Mouse (Mus musculus) liver, embryonic 12.5 days (tissue): ENCODE measurements around the gene C530008M17Rik. TPM values are rescaled to one million over a fixed set of nuclear protein-coding genes. Genes with fewer than 3 reads are reported as not detected.
A peak's percentile ranks its signal among the peaks of the same experiment; 100 is the strongest.

Source experiments
- ATAC-seq: fragments of 200-750 bp; cut with Nextera tagmentation; 2 replicates; pipeline ENCODE4 v1.8.0; 2017; ENCODE audit warnings: moderate number of reproducible peaks, mild to moderate bottlenecking, moderate library complexity
- H3K27ac ChIP-seq: fragments of 300-500 bp; sonication (generic); 2 replicates; pipeline ENCODE4 v1.5.1; 2016; ENCODE audit warnings: mild to moderate bottlenecking
- H3K27me3 ChIP-seq: fragments of 300-500 bp; sonication (generic); replicated peaks from 2 replicates; pipeline ENCODE4 v1.6.1; 2016; ENCODE audit warnings: mild to moderate bottlenecking, moderate library complexity
- H3K36me3 ChIP-seq: fragments of 300-500 bp; sonication (generic); 2 replicates; pipeline ENCODE4 v1.6.1; 2016; ENCODE audit warnings: mild to moderate bottlenecking, moderate library complexity
- H3K4me1 ChIP-seq: fragments of 300-500 bp; sonication (generic); 2 replicates; pipeline ENCODE4 v1.6.1; 2016
- H3K4me2 ChIP-seq: fragments of 300-500 bp; sonication (generic); 2 replicates; pipeline ENCODE4 v1.6.1; 2016; ENCODE audit warnings: mild to moderate bottlenecking, moderate library complexity
- H3K4me3 ChIP-seq: fragments of 300-500 bp; sonication (generic); 2 replicates; pipeline ENCODE4 v1.5.1; 2016; ENCODE audit warnings: mild to moderate bottlenecking, moderate library complexity
- H3K9ac ChIP-seq: fragments of 300-500 bp; sonication (generic); 2 replicates; pipeline ENCODE4 v1.6.1; 2016; ENCODE audit warnings: mild to moderate bottlenecking, moderate library complexity
- H3K9me3 ChIP-seq: fragments of 300-500 bp; sonication (generic); replicated peaks from 2 replicates; pipeline ENCODE4 v1.6.1; 2016; ENCODE audit warnings: mild to moderate bottlenecking, moderate library complexity
- WGBS: fragments of 180-500 bp; shearing (Covaris S2); methylation state at CpG from one replicate; pipeline ENCODE4 v1.1.7; 2016; ENCODE audit not compliant: insufficient replicate concordance; 5-methylcytosine and 5-hydroxymethylcytosine counted together
- polyA plus RNA-seq: library from polyadenylated mRNA; unstranded; fragments of >200 nt; fragmentation: Nextera tagmentation; extraction: Ambion mirVana; gene quantifications from 2 replicates; pipeline ENCODE4 v1.2.1, GENCODE M21; 2016

C530008M17Rik gene
- polyA plus RNA-seq: 12.2 and 13.9 TPM in 2 replicates

GRCm38 (mm10) chr5:76656212-76656611, at the start of gene C530008M17Rik:
Gene C530008M17Rik, plus strand, starts transcription at chr5:76656512.
- peak within 1 kb of the TSS; percentile 97 for H3K4me2 ChIP-seq
- peak within 1 kb of the TSS; percentile 90 for H3K27ac ChIP-seq
- no peaks in the 10 kb centered on the region for H3K27me3 ChIP-seq
- 88% methylated on average over 2 of the region's 2 CpGs for WGBS
- ATAC-seq: no peak
- no peaks in the 10 kb centered on the region for H3K9me3 ChIP-seq
- H3K9ac ChIP-seq: peak within 1 kb of the TSS; percentile 93
- H3K4me1 ChIP-seq: peaks cover 41% of the 10 kb centered on the region
- peak within 1 kb of the TSS; percentile 83 for H3K4me3 ChIP-seq
- H3K36me3 ChIP-seq: no peaks in the 10 kb centered on the region

GRCm38 (mm10) chr5:76609702-76610370, 46.5 kb upstream of the C530008M17Rik start:
- no peak for ATAC-seq
- WGBS: 82% methylated on average over 8 of the region's 8 CpGs
- Histone ChIP-seq H3K4me3 (no peak overlapping the region), H3K27me3 (no peaks in the 10 kb centered on the region), H3K27ac (no peak overlapping the region), H3K9me3 (no peaks in the 10 kb centered on the region), H3K36me3 (peaks cover 94% of the 10 kb centered on the region), H3K4me1 (no peaks in the 10 kb centered on the region), H3K4me2 (no peak overlapping the region), H3K9ac (no peak overlapping the region)

GRCm38 (mm10) chr5:76612867-76613499, 43.3 kb upstream of the C530008M17Rik start:
- H3K4me3 ChIP-seq: no peak overlapping the region
- no peak overlapping the region for H3K4me2 ChIP-seq
- H3K27ac ChIP-seq: no peak overlapping the region
- H3K27me3 ChIP-seq: no peaks in the 10 kb centered on the region
- ATAC-seq: no peak
- H3K36me3 ChIP-seq: peaks cover 90% of the 10 kb centered on the region
- no peaks in the 10 kb centered on the region for H3K9me3 ChIP-seq
- H3K4me1 ChIP-seq: no peaks in the 10 kb centered on the region
- 77% methylated on average over 6 of the region's 6 CpGs for WGBS
- no peak overlapping the region for H3K9ac ChIP-seq

- WGBS: 88% methylated on average over 8 of the region's 8 CpGs
- Histone ChIP-seq H3K4me3 (no peak overlapping the region), H3K4me2 (no peak overlapping the region), H3K9me3 (no peaks in the 10 kb centered on the region), H3K27me3 (no peaks in the 10 kb centered on the region), H3K36me3 (peaks cover 92% of the 10 kb centered on the region), H3K9ac (no peak overlapping the region), H3K4me1 (no peaks in the 10 kb centered on the region), H3K27ac (no peak overlapping the region)
- ATAC-seq: no peak
Observed at GRCm38 (mm10) chr5:76615276-76615675, 41.0 kb upstream of the C530008M17Rik start.

GRCm38 (mm10) chr5:76616196-76616747, 40.0 kb upstream of the C530008M17Rik start:
- Histone ChIP-seq H3K4me3 (no peak overlapping the region), H3K27ac (no peak overlapping the region), H3K27me3 (no peaks in the 10 kb centered on the region), H3K9ac (no peak overlapping the region), H3K36me3 (peaks cover 84% of the 10 kb centered on the region), H3K9me3 (no peaks in the 10 kb centered on the region), H3K4me2 (no peak overlapping the region), H3K4me1 (no peaks in the 10 kb centered on the region)
- 95% methylated on average over 2 of the region's 2 CpGs for WGBS
- no peak for ATAC-seq

GRCm38 (mm10) chr5:76618750-76619149, 37.6 kb upstream of the C530008M17Rik start:
- H3K9me3 ChIP-seq: no peaks in the 10 kb centered on the region
- no peaks in the 10 kb centered on the region for H3K27me3 ChIP-seq
- WGBS: 81% methylated on average over 7 of the region's 7 CpGs
- no peak overlapping the region for H3K9ac ChIP-seq
- no peak overlapping the region for H3K27ac ChIP-seq
- no peaks in the 10 kb centered on the region for H3K4me1 ChIP-seq
- peaks cover 79% of the 10 kb centered on the region for H3K36me3 ChIP-seq
- no peak overlapping the region for H3K4me3 ChIP-seq
- no peak for ATAC-seq
- no peak overlapping the region for H3K4me2 ChIP-seq

- no peak overlapping the region for H3K4me2 ChIP-seq
- H3K9me3 ChIP-seq: no peaks in the 10 kb centered on the region
- no peak overlapping the region for H3K27ac ChIP-seq
- H3K4me1 ChIP-seq: peaks cover 25% of the 10 kb centered on the region
- H3K27me3 ChIP-seq: no peaks in the 10 kb centered on the region
- H3K9ac ChIP-seq: no peak overlapping the region
- no peak overlapping the region for H3K4me3 ChIP-seq
- peaks cover 55% of the 10 kb centered on the region for H3K36me3 ChIP-seq
- ATAC-seq: no peak
- 90% methylated on average over 9 of the region's 9 CpGs for WGBS
Observed at GRCm38 (mm10) chr5:76623759-76624158, 32.6 kb upstream of the C530008M17Rik start.

GRCm38 (mm10) chr5:76627770-76628169, 28.5 kb upstream of the C530008M17Rik start:
- H3K4me3 ChIP-seq: no peak overlapping the region
- no peaks in the 10 kb centered on the region for H3K27me3 ChIP-seq
- peaks cover 25% of the 10 kb centered on the region for H3K4me1 ChIP-seq
- H3K4me2 ChIP-seq: no peak overlapping the region
- peaks cover 53% of the 10 kb centered on the region for H3K36me3 ChIP-seq
- H3K9ac ChIP-seq: no peak overlapping the region
- no peaks in the 10 kb centered on the region for H3K9me3 ChIP-seq
- H3K27ac ChIP-seq: no peak overlapping the region
- 14% methylated on average over 1 of the region's 1 CpGs for WGBS
- ATAC-seq: peak; percentile 75

- H3K4me2 ChIP-seq: no peak overlapping the region
- ATAC-seq: no peak
- no peaks in the 10 kb centered on the region for H3K9me3 ChIP-seq
- no peaks in the 10 kb centered on the region for H3K4me1 ChIP-seq
- no peak overlapping the region for H3K27ac ChIP-seq
- H3K4me3 ChIP-seq: no peak overlapping the region
- no peaks in the 10 kb centered on the region for H3K27me3 ChIP-seq
- H3K9ac ChIP-seq: no peak overlapping the region
- peaks cover 77% of the 10 kb centered on the region for H3K36me3 ChIP-seq
- WGBS: 84% methylated on average over 10 of the region's 10 CpGs
Observed at GRCm38 (mm10) chr5:76634012-76634411, 22.3 kb upstream of the C530008M17Rik start.

GRCm38 (mm10) chr5:76635592-76635991, 20.7 kb upstream of the C530008M17Rik start:
- 76% methylated on average over 2 of the region's 2 CpGs for WGBS
- Histone ChIP-seq H3K36me3 (peaks cover 86% of the 10 kb centered on the region), H3K9ac (no peak overlapping the region), H3K4me1 (no peaks in the 10 kb centered on the region), H3K4me3 (no peak overlapping the region), H3K9me3 (no peaks in the 10 kb centered on the region), H3K27ac (no peak overlapping the region), H3K27me3 (no peaks in the 10 kb centered on the region), H3K4me2 (no peak overlapping the region)
- ATAC-seq: no peak

- no peaks in the 10 kb centered on the region for H3K9me3 ChIP-seq
- H3K36me3 ChIP-seq: peaks cover 75% of the 10 kb centered on the region
- H3K9ac ChIP-seq: no peak overlapping the region
- H3K4me2 ChIP-seq: no peak overlapping the region
- 86% methylated on average over 4 of the region's 4 CpGs for WGBS
- H3K4me1 ChIP-seq: peaks cover 7% of the 10 kb centered on the region; the same call in 1 of the 2 replicates
- no peak overlapping the region for H3K4me3 ChIP-seq
- no peak for ATAC-seq
- H3K27me3 ChIP-seq: no peaks in the 10 kb centered on the region
- H3K27ac ChIP-seq: no peak overlapping the region
Observed at GRCm38 (mm10) chr5:76642076-76642475, 14.2 kb upstream of the C530008M17Rik start.

- Histone ChIP-seq H3K36me3 (peaks cover 55% of the 10 kb centered on the region), H3K4me3 (no peak overlapping the region), H3K9ac (no peak overlapping the region), H3K9me3 (no peaks in the 10 kb centered on the region), H3K4me2 (no peak overlapping the region), H3K27me3 (no peaks in the 10 kb centered on the region), H3K27ac (no peak overlapping the region), H3K4me1 (peaks cover 7% of the 10 kb centered on the region; the same call in 1 of the 2 replicates)
- ATAC-seq: no peak
- 81% methylated on average over 7 of the region's 7 CpGs for WGBS
Observed at GRCm38 (mm10) chr5:76644234-76644633, 12.1 kb upstream of the C530008M17Rik start.
